Mouse (Mus musculus) lung, postnatal 0 days (tissue): ENCODE results near the gene Ltb.

ENCODE experiments used
- CTCF ChIP-seq: IDR thresholded peaks from 2 replicates; pipeline ENCODE4 v1.5.1; 2016; ENCODE audit warnings: antibody characterized with exemption, mild to moderate bottlenecking
- EP300 ChIP-seq: IDR thresholded peaks from 2 replicates; pipeline ENCODE4 v1.6.1; 2016; ENCODE audit warnings: antibody characterized with exemption, mild to moderate bottlenecking, control low read depth

DNA sequence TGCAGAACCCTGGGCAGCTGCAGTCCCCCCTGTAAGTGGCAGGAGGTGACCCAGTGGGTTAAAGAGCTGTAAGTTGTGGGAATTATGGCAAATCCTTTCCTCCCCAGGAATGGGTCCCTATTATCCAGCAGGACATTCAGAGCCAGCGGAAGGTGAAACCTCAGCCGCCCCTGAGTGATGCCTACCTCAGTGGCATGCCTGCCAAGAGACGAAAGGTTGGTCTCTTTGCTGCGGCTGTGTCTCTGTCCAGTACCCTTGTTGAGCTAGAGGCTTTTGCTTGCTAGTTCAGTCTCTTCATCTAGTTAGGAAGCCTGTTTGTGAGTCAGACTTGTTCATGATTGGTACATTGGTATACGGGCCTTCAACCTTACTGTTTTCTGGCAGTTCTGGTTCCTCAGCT is 48.1 kb upstream of the Ltb start:
- TF ChIP-seq EP300 (no peak), CTCF (no peak)
